Mouse (Mus musculus): ENCODE measurements around the gene Crygc.

- no peak for TF ChIP-seq CTCF (conservative IDR thresholded peaks at IDR 0.05; ENCODE audit: low read length)
- no peak for TF ChIP-seq POU5F1 (IDR thresholded peaks at IDR 0.05; ENCODE audit: borderline replicate concordance, low read length)
Measured at GRCm38 (mm10) chr1:65103273-65103672, 29.8 kb upstream of the Crygc start, which contains the start of gene Cryga.
